Mouse (Mus musculus) embryonic fibroblast, embryonic 13.5 days (primary cell): ENCODE results near the gene B230104I21Rik.

ENCODE experiments used
- CTCF ChIP-seq: IDR thresholded peaks from 2 replicates; pipeline ENCODE4 v1.5.1; 2011; ENCODE audit warnings: mild to moderate bottlenecking, control low read depth, low read length, moderate library complexity, borderline replicate concordance; ENCODE audit not compliant: insufficient read depth
- POLR2A ChIP-seq: IDR thresholded peaks from 2 replicates; pipeline ENCODE4 v1.6.1; 2011; ENCODE audit warnings: low read depth, mild to moderate bottlenecking, control low read depth, low read length, moderate library complexity

DNA sequence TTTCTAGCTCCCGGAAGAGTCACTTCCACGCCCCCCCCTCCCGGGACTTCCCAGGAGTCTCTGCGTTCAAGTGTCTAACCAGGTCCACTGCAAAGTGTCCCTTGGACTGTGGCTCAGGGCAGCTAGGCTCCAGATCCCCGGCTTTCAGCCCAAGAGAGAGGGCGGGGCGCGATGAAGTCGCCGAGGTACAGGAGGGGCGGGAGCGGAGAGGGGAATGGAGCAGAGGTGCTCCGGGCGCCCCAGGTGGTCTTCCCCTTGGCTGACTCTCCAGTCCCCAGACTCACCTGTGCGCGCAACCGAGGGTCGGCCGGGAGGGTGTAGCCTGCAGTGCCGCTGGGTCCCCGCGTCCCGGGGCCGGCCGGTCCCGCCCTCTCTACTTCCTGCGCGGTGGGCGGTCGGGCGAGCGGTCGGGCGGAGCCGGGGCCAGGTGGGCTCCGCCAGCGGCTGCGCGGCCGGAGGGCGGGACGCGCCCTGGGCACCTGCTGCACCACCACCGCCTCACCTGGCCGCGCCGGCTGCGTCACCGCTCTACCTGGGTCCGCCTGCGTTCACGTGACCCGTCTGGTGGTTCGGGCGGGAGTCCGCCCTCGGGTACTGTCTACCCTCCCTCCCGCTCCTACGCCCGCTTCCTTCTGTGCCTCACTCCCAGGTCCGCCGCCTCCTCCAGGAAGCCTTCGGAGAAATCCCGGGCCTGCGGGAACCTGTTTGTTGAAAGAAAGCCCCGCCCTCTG lies 36.2 kb upstream of the B230104I21Rik start:
- TF ChIP-seq POLR2A = no peak
- no peak for TF ChIP-seq CTCF
